Mouse (Mus musculus): Measurements from ENCODE around the gene Creb5. TPM values are rescaled to one million over a fixed set of nuclear protein-coding genes. Genes with fewer than 3 reads are reported as not detected.

Gene Creb5
- polyA plus RNA-seq, 1 experiment from 2014 or later, result 0.28 TPM

DNA sequence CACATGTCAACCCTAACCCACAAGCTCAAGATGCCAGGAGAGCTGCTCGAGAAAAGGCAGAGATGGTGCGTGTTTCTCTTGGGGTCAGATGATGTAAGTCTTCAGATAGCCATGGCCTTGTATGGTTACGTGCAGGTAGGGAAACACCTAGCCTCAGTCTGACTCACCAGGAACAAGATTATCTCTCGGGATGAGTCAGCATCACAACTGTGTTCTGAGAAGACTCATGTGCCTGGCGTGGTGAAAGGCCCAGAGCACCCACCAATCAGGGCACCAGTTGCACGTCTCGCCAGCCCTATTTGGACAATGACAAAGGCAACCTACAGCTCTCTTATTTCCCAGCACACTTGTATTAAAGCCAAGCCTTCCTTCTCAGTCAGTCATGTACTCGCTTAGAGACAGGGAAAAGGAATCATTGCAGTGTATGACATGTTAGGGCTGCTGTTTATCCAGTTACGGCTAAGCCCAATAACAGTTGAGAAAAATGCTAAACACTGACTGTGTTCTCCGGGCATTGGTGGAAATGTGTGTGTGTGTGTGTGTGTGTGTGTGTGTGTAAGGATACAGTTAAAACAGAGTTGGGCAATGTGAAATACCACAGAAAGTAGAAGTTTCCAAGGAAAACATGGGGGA is 210.9 kb downstream of the Creb5 start:
- ATAC-seq (ENCODE audit: low read depth) (no peak), DNase-seq (no peak)
- Histone ChIP-seq H3K9ac (no peak overlapping the region), H3K4me2 (no peak overlapping the region), H3K27me3 (no peaks in the 10 kb centered on the region), H3K36me3 (no peaks in the 10 kb centered on the region), H3K9me3 (replicated peaks) (no peaks in the 10 kb centered on the region), H3K27ac (no peak overlapping the region), H3K4me1 (replicated peaks) (no peaks in the 10 kb centered on the region), H3K4me3 (replicated peaks) (no peak overlapping the region)
- 64% methylated on average over 10 of the region's 10 CpGs for WGBS (ENCODE audit: insufficient replicate concordance)

DNA sequence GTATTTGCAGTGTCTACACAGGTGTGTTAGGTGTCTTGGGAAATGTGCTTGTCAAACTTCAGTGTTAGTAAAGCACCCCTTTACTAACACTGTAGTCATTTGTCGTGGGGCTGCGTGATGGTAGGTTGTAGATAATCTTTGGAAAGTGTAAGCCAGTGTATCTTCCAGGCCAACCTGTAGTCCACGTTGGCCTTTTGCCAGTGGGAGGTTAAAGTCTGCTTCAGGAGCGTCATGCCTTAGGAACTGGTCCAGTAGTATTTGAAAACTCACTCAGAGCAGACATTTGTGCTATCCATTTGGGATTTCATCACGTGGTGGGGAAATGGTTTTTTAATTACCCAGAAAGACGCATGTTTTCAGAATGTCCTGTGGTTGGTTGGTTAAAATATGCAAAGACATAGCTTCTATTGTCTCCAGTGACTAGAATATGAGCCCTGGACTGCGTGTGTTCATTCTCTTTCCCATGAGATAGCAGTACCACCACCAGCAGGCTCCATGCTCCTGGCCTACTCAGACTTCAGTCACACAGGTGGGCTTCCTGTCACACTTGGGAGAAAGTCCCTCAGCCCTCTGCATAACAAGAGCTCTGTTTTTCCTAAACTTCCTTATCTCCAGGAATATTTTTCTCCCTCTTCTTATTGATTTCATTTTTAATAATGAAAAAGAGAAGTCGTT is 212.7 kb downstream of the Creb5 start:
- DNase-seq, result no peak
- ATAC-seq (ENCODE audit: low read depth), result no peak
- 64% methylated on average over 8 of the region's 8 CpGs for WGBS (ENCODE audit: insufficient replicate concordance)
- no peaks in the 10 kb centered on the region for H3K4me1 ChIP-seq (replicated peaks)
- H3K9ac ChIP-seq, result no peak overlapping the region
- no peaks in the 10 kb centered on the region for H3K36me3 ChIP-seq
- H3K4me2 ChIP-seq, result no peak overlapping the region
- H3K4me3 ChIP-seq (replicated peaks), result no peak overlapping the region
- no peak overlapping the region for H3K27ac ChIP-seq
- no peaks in the 10 kb centered on the region for H3K27me3 ChIP-seq
- no peaks in the 10 kb centered on the region for H3K9me3 ChIP-seq (replicated peaks)

DNA sequence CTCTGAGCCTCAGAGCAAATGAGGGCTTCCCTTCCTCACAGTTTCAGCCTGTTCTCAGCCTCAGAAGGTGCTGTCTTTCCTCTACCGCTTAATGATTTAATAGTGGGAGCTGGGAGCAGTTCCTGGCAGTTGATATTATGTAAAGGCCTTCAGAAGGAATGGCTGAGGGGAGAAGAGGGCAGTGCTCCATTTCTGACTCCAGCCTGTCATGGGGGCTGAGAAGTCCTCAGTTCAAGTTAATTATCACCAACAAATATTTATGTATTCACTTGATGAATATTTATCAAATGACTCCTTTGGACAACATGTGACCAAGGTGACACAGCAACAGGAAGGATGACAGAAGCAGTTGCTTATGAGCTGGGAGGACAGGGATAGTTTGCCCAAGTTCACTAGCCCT is 214.2 kb downstream of the Creb5 start:
- no peak for ATAC-seq (ENCODE audit: low read depth)

DNA sequence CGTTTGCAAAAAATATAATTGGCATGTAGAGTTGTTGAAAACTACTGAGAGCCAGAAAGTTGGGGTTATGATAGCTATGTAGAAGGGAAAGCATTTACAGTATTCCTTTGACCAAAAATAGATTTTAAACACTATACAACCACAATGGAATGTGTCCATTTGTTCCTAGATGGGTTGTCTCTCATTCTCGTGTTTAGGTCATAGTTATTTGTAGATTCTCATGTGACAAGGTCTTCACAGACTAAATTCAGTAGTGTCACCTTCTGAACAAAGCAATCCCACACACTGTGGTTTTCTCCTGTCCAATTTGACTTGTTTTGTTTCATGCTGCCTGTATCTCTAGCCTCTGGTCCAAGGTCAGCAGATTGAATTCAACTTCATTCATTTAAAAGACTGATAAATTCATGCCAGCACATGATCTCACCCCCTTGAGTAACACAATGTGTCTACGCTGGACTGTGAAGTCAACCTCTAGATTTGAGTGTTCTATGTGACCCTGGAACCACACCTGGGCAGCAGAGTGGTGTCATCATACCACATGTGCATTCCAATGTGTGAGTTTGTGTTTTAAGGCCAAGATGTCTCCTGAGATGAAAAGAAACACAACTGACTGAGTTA is 220.0 kb downstream of the Creb5 start:
- WGBS (ENCODE audit: insufficient replicate concordance), result 50% methylated on average over 3 of the region's 3 CpGs
- ATAC-seq (ENCODE audit: low read depth), result no peak

More for the DNA sequence above, 214.2 kb downstream of the Creb5 start:
- WGBS (ENCODE audit: insufficient replicate concordance), result 73% methylated on average over 1 of the region's 1 CpGs
- no peak for DNase-seq
- H3K4me1 ChIP-seq (replicated peaks), result no peaks in the 10 kb centered on the region
- no peaks in the 10 kb centered on the region for H3K9me3 ChIP-seq (replicated peaks)
- H3K4me3 ChIP-seq (replicated peaks), result no peak overlapping the region
- no peaks in the 10 kb centered on the region for H3K36me3 ChIP-seq
- H3K27me3 ChIP-seq, result no peaks in the 10 kb centered on the region
- H3K4me2 ChIP-seq, result no peak overlapping the region
- H3K9ac ChIP-seq, result no peak overlapping the region
- H3K27ac ChIP-seq, result no peak overlapping the region

DNA sequence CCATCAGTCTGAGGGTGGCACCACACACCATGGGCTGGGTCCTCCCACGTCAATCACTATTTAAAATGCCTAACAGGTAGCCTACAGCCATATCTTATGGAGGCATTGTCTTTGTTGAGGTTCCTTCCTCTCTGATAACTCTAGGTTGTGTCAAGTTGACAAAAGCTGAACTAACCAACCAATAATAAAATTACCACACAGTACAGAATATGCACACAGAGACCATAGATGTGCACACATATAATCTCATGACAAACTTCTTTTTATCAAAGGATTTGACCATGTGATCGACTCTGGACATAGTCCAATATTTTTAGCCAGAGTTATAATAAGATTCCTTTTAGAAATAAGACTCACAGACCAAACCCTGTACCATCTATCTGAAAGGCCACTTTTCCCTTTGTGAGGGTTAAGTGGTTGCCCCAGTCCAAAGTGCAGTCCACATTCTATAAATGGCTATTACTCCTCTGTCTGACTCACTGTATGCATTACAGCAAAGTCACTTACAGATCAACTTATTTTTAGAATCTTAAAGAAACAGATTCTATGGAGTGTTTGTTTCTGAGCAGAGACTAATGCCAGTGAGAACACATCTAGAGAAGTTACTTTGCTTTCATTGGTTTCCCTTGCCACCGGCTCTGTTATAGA is 221.9 kb downstream of the Creb5 start:
- H3K4me3 ChIP-seq (replicated peaks), result no peak overlapping the region
- no peaks in the 10 kb centered on the region for H3K4me1 ChIP-seq (replicated peaks)
- WGBS (ENCODE audit: insufficient replicate concordance), result 57% methylated on average over 3 of the region's 3 CpGs
- no peak overlapping the region for H3K9ac ChIP-seq
- DNase-seq (no peak), ATAC-seq (ENCODE audit: low read depth) (no peak)
- no peak overlapping the region for H3K27ac ChIP-seq
- H3K27me3 ChIP-seq, result no peaks in the 10 kb centered on the region
- no peak overlapping the region for H3K4me2 ChIP-seq
- no peaks in the 10 kb centered on the region for H3K9me3 ChIP-seq (replicated peaks)
- H3K36me3 ChIP-seq, result no peaks in the 10 kb centered on the region

More for the DNA sequence above, 220.0 kb downstream of the Creb5 start:
- Histone ChIP-seq H3K4me3 (replicated peaks) (no peak overlapping the region), H3K4me1 (replicated peaks) (no peaks in the 10 kb centered on the region), H3K27me3 (no peaks in the 10 kb centered on the region), H3K27ac (no peak overlapping the region), H3K4me2 (no peak overlapping the region), H3K36me3 (no peaks in the 10 kb centered on the region), H3K9ac (no peak overlapping the region), H3K9me3 (replicated peaks) (no peaks in the 10 kb centered on the region)
- no peak for DNase-seq

DNA sequence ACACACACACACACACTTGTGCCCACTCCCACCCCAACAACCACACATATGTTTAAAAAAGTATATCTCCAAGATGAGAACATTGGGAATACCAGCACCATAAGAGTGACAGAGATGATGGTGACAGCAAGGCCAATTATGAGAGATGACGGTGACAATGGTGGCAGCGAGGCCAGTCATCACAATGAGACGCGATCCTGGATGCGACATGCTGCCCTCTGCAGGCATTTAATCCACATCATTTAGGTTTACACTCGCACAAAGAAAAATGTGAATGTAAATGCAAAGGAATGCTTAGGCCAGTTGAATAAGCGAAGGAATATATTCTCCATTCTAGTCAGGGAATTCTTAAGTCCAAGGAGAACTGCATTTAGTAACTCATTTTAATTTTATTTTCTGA is 222.9 kb downstream of the Creb5 start:
- H3K9me3 ChIP-seq (replicated peaks), result no peaks in the 10 kb centered on the region
- no peak overlapping the region for H3K27ac ChIP-seq
- H3K4me2 ChIP-seq, result no peak overlapping the region
- H3K36me3 ChIP-seq, result no peaks in the 10 kb centered on the region
- WGBS (ENCODE audit: insufficient replicate concordance), result 42% methylated on average over 7 of the region's 7 CpGs
- DNase-seq, result no peak
- no peaks in the 10 kb centered on the region for H3K4me1 ChIP-seq (replicated peaks)
- no peaks in the 10 kb centered on the region for H3K27me3 ChIP-seq
- H3K9ac ChIP-seq, result no peak overlapping the region
- ATAC-seq (ENCODE audit: low read depth), result no peak
- H3K4me3 ChIP-seq (replicated peaks), result no peak overlapping the region

DNA sequence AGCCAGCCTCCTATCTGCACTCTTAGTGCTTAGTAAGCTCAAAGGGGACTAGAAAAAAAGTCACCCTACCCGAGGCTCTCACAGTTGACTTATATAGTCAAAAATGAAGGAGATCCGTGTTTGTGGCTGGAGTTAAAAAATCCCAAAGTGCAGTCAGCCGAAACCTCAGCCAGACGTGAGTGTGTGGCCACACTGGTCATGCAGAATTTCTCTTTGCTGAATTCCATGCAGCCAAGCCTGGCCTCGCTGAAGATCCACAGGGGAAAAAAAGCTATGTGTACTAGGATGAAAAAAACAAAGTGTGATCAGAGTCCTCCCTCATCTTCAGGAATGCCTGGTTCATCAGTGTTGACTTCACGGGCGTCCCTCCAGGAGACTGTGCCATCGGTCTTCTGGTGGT is 225.2 kb downstream of the Creb5 start:
- Histone ChIP-seq H3K9me3 (replicated peaks) (no peaks in the 10 kb centered on the region), H3K36me3 (no peaks in the 10 kb centered on the region), H3K4me3 (replicated peaks) (no peak overlapping the region), H3K27me3 (no peaks in the 10 kb centered on the region), H3K9ac (no peak overlapping the region), H3K4me2 (no peak overlapping the region), H3K4me1 (replicated peaks) (no peaks in the 10 kb centered on the region), H3K27ac (no peak overlapping the region)
- DNase-seq (no peak), ATAC-seq (ENCODE audit: low read depth) (no peak)
- WGBS (ENCODE audit: insufficient replicate concordance), result 63% methylated on average over 8 of the region's 8 CpGs

DNA sequence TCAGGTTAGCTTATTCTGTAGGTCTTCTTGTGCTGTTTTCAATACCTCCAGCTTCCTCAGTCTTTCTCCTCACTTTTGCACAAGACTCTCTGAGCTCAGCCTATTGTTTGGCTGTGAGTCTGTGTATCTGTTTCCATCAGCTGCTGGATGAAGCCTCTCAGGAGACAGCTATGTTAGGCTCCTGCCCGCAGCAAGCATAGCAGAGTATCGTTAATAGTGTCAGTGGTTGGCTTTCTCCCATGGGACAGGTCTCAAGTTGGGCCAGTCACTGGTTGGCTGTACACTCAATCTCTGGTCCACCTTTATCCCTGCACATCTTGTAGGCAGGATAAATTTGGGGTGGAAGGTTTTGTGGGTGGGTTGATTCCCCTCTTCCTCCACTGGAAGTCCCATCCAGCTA is 226.3 kb downstream of the Creb5 start:
- no peaks in the 10 kb centered on the region for H3K27me3 ChIP-seq
- DNase-seq, result no peak
- no peaks in the 10 kb centered on the region for H3K36me3 ChIP-seq
- H3K4me1 ChIP-seq (replicated peaks), result no peaks in the 10 kb centered on the region
- H3K4me2 ChIP-seq, result no peak overlapping the region
- H3K9me3 ChIP-seq (replicated peaks), result no peaks in the 10 kb centered on the region
- ATAC-seq (ENCODE audit: low read depth), result no peak
- 70% methylated on average over 2 of the region's 2 CpGs for WGBS (ENCODE audit: insufficient replicate concordance)
- H3K27ac ChIP-seq, result no peak overlapping the region
- H3K4me3 ChIP-seq (replicated peaks), result no peak overlapping the region
- no peak overlapping the region for H3K9ac ChIP-seq

DNA sequence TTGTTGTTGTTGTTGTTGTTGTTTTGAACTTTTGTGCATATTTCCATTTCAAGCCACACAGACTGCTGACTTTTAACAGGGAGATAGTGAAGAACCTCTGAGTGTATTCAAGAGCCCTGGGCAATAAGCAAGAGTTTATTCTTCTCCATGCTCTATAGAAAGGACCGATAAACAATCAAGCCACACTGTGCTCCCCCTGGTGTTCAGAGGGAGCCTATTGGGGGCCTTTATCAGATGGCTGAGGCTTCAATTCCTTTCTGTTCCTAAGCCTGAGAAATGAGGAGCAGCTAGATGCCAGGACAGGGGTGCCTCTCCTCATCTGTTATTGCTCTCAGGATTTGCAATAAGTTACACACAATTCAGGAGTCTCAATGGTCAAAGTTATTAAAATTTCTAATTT is 227.8 kb downstream of the Creb5 start:
- DNase-seq, result no peak

DNA sequence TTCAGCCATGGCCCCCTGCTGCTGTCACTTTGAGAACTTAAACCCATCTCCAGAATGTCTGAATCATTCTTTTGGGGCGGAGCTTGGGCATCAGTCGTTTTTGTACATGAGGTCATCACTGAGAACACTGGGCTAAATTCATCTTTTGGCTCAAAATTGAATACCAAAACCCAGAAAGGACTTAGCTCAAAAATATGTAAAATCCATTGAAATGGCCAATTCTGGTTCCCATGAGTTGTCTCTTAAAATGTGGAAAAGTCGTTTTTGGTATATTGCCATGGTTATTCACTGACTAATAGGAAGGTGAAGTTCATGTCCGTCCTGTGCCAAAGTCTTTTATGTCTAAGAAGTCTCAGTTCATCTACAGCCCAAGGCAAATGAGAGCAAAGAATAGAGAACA is 228.5 kb downstream of the Creb5 start:
- 56% methylated on average over 4 of the region's 4 CpGs for WGBS (ENCODE audit: insufficient replicate concordance)
- Histone ChIP-seq H3K36me3 (no peaks in the 10 kb centered on the region), H3K27ac (no peak overlapping the region), H3K4me3 (replicated peaks) (no peak overlapping the region), H3K4me2 (no peak overlapping the region), H3K9ac (no peak overlapping the region), H3K9me3 (replicated peaks) (no peaks in the 10 kb centered on the region), H3K27me3 (no peaks in the 10 kb centered on the region), H3K4me1 (replicated peaks) (no peaks in the 10 kb centered on the region)
- no peak for DNase-seq
- ATAC-seq (ENCODE audit: low read depth), result no peak

More for the DNA sequence above, 227.8 kb downstream of the Creb5 start:
- no peaks in the 10 kb centered on the region for H3K4me1 ChIP-seq (replicated peaks)
- no peak overlapping the region for H3K27ac ChIP-seq
- H3K9ac ChIP-seq, result no peak overlapping the region
- H3K9me3 ChIP-seq (replicated peaks), result no peaks in the 10 kb centered on the region
- WGBS (ENCODE audit: insufficient replicate concordance), result 43% methylated on average over 1 of the region's 1 CpGs
- H3K4me2 ChIP-seq, result no peak overlapping the region
- no peak for ATAC-seq (ENCODE audit: low read depth)
- H3K36me3 ChIP-seq, result no peaks in the 10 kb centered on the region
- H3K4me3 ChIP-seq (replicated peaks), result no peak overlapping the region
- H3K27me3 ChIP-seq, result no peaks in the 10 kb centered on the region

DNA sequence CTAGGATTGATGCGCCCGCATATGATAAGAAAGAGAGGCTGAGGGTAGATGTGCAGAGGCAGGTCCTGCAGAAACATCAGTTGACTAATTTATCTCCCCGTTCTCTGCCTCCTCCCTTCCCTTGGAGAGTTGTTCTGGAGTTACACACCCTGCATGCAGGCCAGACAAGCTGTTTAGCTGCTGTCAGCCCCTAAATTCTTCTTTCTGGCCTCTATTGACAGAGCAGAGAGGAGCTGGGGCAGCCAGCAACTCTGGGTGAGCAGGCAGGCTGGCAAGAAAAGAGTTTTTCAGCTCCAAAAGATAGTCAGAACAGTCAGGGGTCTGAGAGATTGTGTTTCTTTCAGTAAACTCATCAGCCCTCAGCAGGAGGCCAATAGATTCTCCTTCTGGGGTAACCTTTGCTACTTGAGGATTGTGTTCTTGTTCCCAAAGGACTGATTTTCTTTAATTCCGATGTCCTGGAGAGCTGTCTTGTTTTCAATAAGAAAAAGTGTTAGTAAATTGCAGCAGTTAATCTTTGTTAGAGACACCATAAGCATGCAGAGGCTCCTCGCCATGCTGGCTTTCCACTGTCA is 230.4 kb downstream of the Creb5 start:
- DNase-seq (no peak), ATAC-seq (ENCODE audit: low read depth) (no peak)
- no peaks in the 10 kb centered on the region for H3K36me3 ChIP-seq
- no peaks in the 10 kb centered on the region for H3K4me1 ChIP-seq (replicated peaks)
- H3K9me3 ChIP-seq (replicated peaks), result no peaks in the 10 kb centered on the region
- H3K9ac ChIP-seq, result no peak overlapping the region
- H3K27ac ChIP-seq, result no peak overlapping the region
- no peak overlapping the region for H3K4me2 ChIP-seq
- H3K4me3 ChIP-seq (replicated peaks), result no peak overlapping the region
- WGBS (ENCODE audit: insufficient replicate concordance), result 48% methylated on average over 5 of the region's 5 CpGs
- H3K27me3 ChIP-seq, result no peaks in the 10 kb centered on the region

Data from liver, embryonic 13.5 days (tissue).